Mouse (Mus musculus): ENCODE data around the gene Reg1. TPM values are rescaled to one million over a fixed set of nuclear protein-coding genes. Genes with fewer than 3 reads are reported as not detected.
"Not testable (repeated sequence)": the region's sequence is repeated elsewhere in the genome, so short reads cannot be mapped to it uniquely, and the experiment has no call there.

Reg1 gene
- not detected in 2 replicates for polyA plus RNA-seq (2016; fragmentation: Nextera tagmentation; extraction: Ambion mirVana)

DNA sequence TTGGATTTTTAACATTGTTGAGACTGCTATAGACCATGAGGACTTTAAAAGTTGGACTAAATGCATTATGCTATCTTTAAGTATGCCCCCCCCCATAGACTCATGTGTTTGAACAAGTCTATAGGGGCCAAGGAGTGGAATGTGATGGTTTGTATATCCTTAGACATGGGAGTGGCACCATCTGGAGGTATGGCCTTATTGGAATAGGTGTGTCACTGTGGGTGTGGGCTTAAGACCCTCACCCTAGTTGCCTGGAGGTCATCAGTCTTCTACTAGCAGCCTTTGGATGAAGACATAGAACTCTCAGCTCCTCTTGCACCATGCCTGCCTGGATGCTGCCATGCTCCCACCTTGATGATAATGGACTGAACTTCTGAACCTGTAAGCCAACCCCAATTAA, at the start of gene Reg1:
TSS of gene Reg1 (plus strand) at position 301 of the 400 bp plus-strand sequence.
- H3K4me3 ChIP-seq; H3K27me3 ChIP-seq (replicated peaks; ENCODE audit: low read depth, poor library complexity, severe bottlenecking); H3K36me3 ChIP-seq (replicated peaks); H3K9me3 ChIP-seq; H3K4me1 ChIP-seq; H3K27ac ChIP-seq (replicated peaks); DNase-seq (ENCODE audit: low spot score): not testable (repeated sequence)

DNA sequence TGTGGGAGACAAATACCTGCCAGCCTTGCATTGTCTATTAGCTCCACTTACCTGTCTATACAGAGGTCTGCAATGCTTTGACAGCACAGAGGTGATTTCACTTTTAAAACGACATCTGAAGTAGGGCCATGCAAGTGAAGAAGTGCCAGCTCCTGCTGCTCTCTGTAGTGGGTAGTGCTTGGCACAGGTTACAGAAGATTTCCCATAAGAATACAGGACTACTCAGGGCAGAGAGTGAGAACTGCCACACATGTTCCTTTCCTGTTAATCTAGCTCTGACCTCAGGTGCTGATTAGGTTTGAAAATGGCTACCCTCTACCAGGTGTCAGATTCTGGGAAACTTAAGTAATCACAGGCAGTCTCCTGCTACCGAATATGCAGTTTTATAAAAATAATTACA, 43.7 kb upstream of the Reg1 start, which contains the start of gene Reg3d:
TSS of gene Reg3d (minus strand) at position 101 of the 400 bp plus-strand sequence.
- Histone ChIP-seq H3K4me1 (no peaks in the 10 kb centered on the region), H3K36me3 (replicated peaks) (no peaks in the 10 kb centered on the region), H3K27me3 (replicated peaks; ENCODE audit: low read depth, poor library complexity, severe bottlenecking) (no peaks in the 10 kb centered on the region), H3K27ac (replicated peaks) (no peak within 1 kb of the TSS), H3K9me3 (no peaks in the 10 kb centered on the region), H3K4me3 (no peak within 1 kb of the TSS)
- 76% methylated on average over 2 of the region's 2 CpGs for WGBS
- no peak for DNase-seq (ENCODE audit: low spot score)

DNA sequence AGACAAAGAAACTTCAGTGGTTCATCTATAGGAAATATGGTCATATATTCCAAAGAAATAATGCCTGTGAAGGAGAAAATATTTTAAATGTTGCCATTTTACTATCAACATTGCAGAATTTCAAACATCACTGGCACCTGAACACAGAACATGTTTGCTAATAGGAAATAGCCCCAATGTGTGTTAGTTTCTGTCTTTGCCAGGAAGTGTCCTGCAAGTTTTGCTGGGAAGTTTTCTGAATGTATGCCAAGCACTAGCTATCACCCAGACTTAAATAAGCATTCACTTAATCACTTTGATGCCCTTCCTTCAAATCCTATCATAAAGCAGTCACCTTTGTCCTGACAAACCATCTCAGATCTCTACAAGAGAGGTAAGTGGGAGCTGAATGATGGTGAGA, 42.1 kb upstream of the Reg1 start, which contains the start of gene Reg3a:
TSS of gene Reg3a (plus strand) at position 301 of the 400 bp plus-strand sequence.
- no peaks in the 10 kb centered on the region for H3K27me3 ChIP-seq (replicated peaks; ENCODE audit: low read depth, poor library complexity, severe bottlenecking)
- no peak within 1 kb of the TSS for H3K4me3 ChIP-seq
- H3K27ac ChIP-seq (replicated peaks), result no peak within 1 kb of the TSS
- no peaks in the 10 kb centered on the region for H3K36me3 ChIP-seq (replicated peaks)
- H3K4me1 ChIP-seq, result no peaks in the 10 kb centered on the region
- H3K9me3 ChIP-seq, result no peaks in the 10 kb centered on the region
- no peak for DNase-seq (ENCODE audit: low spot score)

DNA sequence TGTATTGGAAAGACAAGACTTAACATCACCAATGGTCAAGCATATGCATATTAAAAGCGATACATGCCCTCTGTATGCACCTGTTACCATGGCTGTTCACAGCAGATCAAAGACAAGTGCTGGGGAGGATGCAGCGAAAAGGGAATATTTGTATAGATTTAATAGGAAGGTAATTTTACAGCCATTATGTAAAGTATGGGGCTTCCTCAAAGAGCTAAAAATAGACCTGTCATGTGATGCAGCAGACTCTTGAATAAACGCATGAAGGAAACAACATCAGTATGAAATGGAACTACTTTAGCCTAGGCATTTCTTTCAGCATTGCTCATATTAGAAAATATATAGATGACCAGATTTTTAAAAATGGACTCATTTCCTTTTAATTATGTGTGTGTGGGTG, 36.9 kb upstream of the Reg1 start:
- WGBS, result 89% methylated on average over 3 of the region's 3 CpGs
- no peaks in the 10 kb centered on the region for H3K36me3 ChIP-seq (replicated peaks)
- no peaks in the 10 kb centered on the region for H3K4me1 ChIP-seq
- H3K27me3 ChIP-seq (replicated peaks; ENCODE audit: low read depth, poor library complexity, severe bottlenecking), result no peaks in the 10 kb centered on the region
- H3K27ac ChIP-seq (replicated peaks), result no peak overlapping the region
- H3K9me3 ChIP-seq, result no peaks in the 10 kb centered on the region
- DNase-seq (ENCODE audit: low spot score), result no peak
- H3K4me3 ChIP-seq, result no peak overlapping the region

DNA sequence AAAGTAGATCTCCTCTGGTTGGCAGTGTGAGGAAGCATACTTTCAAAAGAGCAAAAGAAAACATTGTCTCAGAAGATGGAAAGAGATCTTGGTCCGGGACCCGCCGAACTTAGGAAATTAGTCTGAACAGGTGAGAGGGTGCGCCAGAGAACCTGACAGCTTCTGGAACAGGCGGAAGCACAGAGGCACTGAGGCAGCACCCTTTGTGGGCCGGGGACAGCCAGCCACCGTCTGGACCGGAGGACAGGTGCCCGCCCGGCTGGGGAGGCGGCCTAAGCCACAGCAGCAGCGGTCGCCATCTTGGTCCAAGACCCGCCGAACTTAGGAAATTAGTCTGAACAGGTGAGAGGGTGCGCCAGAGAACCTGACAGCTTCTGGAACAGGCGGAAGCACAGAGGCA, 27.2 kb upstream of the Reg1 start, which contains the start of gene Reg2:
TSS of gene Reg2 (plus strand) at position 301 of the 400 bp plus-strand sequence.
- H3K9me3 ChIP-seq; H3K4me1 ChIP-seq; DNase-seq (ENCODE audit: low spot score); H3K4me3 ChIP-seq; H3K36me3 ChIP-seq (replicated peaks); H3K27ac ChIP-seq (replicated peaks); H3K27me3 ChIP-seq (replicated peaks; ENCODE audit: low read depth, poor library complexity, severe bottlenecking): not testable (repeated sequence)
- over 99% methylated on average over 5 of the region's 17 CpGs for WGBS

DNA sequence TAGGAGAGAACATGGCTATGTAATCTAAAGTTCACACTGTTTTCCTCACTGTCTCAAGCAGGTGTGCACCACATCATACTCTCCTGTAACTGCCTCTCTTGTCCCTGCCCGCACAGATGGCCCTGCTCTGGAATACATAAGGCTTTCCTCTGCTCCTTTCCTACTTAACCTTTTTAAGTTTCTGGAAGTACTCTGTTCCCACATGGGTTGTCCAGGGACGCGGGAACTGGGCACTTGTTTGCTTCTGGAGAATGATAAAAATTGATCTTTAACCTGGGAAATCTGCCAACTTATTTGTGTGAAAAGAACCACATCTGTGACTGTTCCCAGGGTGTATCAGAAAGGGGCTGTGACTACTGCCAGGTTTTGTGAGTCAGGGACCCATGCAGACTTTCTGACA, 3.0 kb downstream of the Reg1 start:
- Histone ChIP-seq H3K4me3 (no peak overlapping the region), H3K4me1 (no peaks in the 10 kb centered on the region), H3K27ac (replicated peaks) (no peak overlapping the region), H3K27me3 (replicated peaks; ENCODE audit: low read depth, poor library complexity, severe bottlenecking) (no peaks in the 10 kb centered on the region), H3K9me3 (no peaks in the 10 kb centered on the region), H3K36me3 (replicated peaks) (no peaks in the 10 kb centered on the region)
- WGBS, result 85% methylated on average over 3 of the region's 3 CpGs
- DNase-seq (ENCODE audit: low spot score), result no peak

DNA sequence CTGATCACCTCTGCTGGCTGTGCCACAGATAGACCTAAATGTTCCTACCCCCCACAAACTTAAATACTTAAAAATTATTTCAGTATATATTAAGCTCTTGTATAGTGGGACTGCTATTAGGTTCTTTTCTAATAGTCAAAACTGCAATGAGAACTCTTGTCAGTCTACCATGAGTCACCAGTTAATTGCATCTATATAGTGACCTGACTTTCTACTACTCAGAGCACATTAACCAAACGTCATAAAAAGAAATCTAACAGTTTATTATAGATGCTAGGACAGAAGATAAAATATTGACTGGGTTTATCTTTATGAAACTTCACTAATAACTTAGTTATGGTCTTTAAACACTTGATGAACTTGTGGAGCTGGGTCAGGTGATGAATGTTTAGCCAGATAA, 24.7 kb downstream of the Reg1 start:
- H3K9me3 ChIP-seq, result no peaks in the 10 kb centered on the region
- DNase-seq (ENCODE audit: low spot score), result no peak
- no peak overlapping the region for H3K4me3 ChIP-seq
- WGBS, result 74% methylated on average over 1 of the region's 1 CpGs
- H3K36me3 ChIP-seq (replicated peaks), result no peaks in the 10 kb centered on the region
- H3K27ac ChIP-seq (replicated peaks), result no peak overlapping the region
- H3K4me1 ChIP-seq, result no peaks in the 10 kb centered on the region
- H3K27me3 ChIP-seq (replicated peaks; ENCODE audit: low read depth, poor library complexity, severe bottlenecking), result no peaks in the 10 kb centered on the region

DNA sequence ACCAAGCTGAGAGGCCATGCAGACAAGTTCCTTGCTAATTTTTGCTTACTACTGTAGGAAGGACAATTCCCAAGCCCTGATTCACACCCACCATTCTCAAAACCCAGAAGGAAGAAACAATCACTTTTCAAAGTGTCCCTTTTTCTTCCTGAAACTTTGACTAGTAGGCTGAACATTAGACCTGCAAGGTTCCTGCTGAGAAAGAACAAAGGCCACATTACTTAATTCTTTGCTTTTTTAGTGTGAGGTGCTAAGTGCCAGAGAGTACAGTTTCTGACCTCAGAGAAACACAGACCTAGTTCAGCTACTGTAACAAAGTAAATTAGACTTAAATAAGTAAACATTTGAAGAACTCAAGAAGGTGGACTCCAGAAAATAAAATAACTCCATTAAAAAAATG, 25.9 kb downstream of the Reg1 start:
- DNase-seq (ENCODE audit: low spot score), result no peak
- Histone ChIP-seq H3K4me1 (no peaks in the 10 kb centered on the region), H3K36me3 (replicated peaks) (no peaks in the 10 kb centered on the region), H3K27ac (replicated peaks) (no peak overlapping the region), H3K9me3 (no peaks in the 10 kb centered on the region), H3K4me3 (no peak overlapping the region), H3K27me3 (replicated peaks; ENCODE audit: low read depth, poor library complexity, severe bottlenecking) (no peaks in the 10 kb centered on the region)

DNA sequence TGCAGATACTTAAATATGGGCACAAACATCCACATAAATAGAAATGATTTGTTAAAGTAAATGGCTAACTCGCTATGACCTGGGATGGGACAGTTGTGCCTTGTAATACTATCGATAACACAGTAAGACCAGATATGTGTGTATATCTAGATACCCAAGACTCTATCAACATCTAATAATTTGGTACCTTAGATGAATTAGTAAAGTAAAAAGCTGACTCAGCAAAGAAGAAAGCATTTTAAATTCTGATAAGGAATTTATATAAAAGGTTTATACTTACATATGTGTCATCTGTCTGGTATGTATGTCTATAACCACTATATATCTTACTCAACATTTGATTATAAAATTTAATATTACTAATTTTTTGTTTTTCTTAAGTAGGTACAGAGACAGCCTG, 30.3 kb downstream of the Reg1 start:
- H3K27ac ChIP-seq (replicated peaks), result no peak overlapping the region
- no peaks in the 10 kb centered on the region for H3K27me3 ChIP-seq (replicated peaks; ENCODE audit: low read depth, poor library complexity, severe bottlenecking)
- no peaks in the 10 kb centered on the region for H3K36me3 ChIP-seq (replicated peaks)
- H3K9me3 ChIP-seq, result no peaks in the 10 kb centered on the region
- no peak for DNase-seq (ENCODE audit: low spot score)
- 88% methylated on average over 2 of the region's 2 CpGs for WGBS
- H3K4me1 ChIP-seq, result no peaks in the 10 kb centered on the region
- H3K4me3 ChIP-seq, result no peak overlapping the region

DNA sequence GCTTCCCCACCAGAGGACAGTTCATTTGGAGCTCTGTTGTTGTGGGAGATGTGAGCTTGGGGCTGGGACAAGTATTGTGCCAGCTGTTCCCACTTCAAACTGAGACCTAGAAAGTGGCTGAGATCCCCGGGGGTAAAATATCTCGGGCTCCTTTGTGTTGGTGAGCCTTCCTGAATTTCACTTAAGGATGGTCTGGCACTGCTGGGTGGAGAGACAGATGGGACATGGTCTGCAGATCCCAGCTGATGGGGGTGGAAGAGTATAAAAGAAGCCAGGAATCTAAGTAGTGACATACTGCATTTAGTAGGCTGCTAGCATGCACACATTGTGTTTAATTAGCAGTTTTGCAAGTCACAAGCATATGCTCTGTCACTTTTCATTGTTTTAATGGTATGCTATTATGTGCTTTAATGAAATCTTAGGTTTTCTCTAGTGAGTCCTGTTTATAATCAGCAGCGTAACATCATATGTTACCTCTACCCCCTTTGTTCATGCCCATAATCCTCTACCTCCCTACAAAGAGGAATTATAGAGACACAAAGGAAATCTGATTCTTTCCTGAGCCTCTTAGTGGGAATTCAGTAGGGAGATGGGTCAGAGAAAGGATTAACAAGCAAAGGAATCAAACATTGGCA, 37.8 kb downstream of the Reg1 start:
- H3K9me3 ChIP-seq, result no peaks in the 10 kb centered on the region
- H3K4me1 ChIP-seq, result 0 out of 2 replicates have a peak, but pooled peaks cover 4% of the 10 kb centered on the region
- DNase-seq (ENCODE audit: low spot score), result peak; percentile 9
- H3K27ac ChIP-seq (replicated peaks), result peak overlapping the region; percentile 35; the same call in 1 of the 2 replicates
- no peaks in the 10 kb centered on the region for H3K27me3 ChIP-seq (replicated peaks; ENCODE audit: low read depth, poor library complexity, severe bottlenecking)
- 51% methylated on average over 3 of the region's 3 CpGs for WGBS
- no peak overlapping the region for H3K4me3 ChIP-seq
- H3K36me3 ChIP-seq (replicated peaks), result no peaks in the 10 kb centered on the region

DNA sequence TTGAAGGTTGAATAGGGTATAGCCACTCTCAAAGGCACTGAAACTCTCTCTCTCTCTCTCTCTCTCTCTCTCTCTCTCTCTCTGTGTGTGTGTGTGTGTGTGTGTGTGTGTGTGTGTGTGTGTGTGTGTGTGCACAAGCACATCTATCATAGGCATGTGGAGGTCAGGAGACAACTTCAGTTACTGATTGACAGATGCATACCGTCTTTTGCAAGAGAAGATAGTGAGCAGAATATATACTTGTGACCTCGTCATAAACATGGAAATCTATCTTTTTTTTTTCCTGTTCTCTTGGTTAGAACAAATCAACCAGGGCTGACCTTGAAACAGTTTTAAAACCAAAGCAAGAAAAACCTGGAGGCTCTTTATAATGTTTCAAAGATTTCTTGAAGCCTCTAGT, 39.8 kb downstream of the Reg1 start:
- Histone ChIP-seq H3K27ac (replicated peaks) (no peak overlapping the region), H3K9me3 (no peaks in the 10 kb centered on the region), H3K36me3 (replicated peaks) (no peaks in the 10 kb centered on the region), H3K27me3 (replicated peaks; ENCODE audit: low read depth, poor library complexity, severe bottlenecking) (no peaks in the 10 kb centered on the region), H3K4me3 (no peak overlapping the region), H3K4me1 (0 out of 2 replicates have a peak, but pooled peaks cover 4% of the 10 kb centered on the region)
- 91% methylated on average over 2 of the region's 2 CpGs for WGBS
- DNase-seq (ENCODE audit: low spot score), result no peak

DNA sequence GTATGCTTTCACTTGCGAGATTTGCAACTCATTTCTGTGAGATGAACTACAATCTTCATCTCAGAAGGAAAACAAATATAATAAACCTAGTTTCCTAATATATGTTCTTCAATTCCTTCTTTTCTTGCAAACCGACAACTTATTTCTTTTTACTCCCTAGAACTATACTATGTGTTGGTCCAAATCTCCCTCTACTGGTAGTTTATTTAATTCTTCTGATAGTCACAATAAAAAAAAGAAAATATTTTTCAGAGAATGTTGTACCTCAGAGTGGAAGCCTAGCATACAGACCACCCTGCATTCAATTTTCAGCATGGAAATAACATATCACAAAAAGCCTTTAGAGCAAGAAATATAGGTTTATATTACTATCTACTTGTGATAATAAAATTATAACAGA, 40.8 kb downstream of the Reg1 start:
- H3K4me1 ChIP-seq, result 0 out of 2 replicates have a peak, but pooled peaks cover 4% of the 10 kb centered on the region

DNA sequence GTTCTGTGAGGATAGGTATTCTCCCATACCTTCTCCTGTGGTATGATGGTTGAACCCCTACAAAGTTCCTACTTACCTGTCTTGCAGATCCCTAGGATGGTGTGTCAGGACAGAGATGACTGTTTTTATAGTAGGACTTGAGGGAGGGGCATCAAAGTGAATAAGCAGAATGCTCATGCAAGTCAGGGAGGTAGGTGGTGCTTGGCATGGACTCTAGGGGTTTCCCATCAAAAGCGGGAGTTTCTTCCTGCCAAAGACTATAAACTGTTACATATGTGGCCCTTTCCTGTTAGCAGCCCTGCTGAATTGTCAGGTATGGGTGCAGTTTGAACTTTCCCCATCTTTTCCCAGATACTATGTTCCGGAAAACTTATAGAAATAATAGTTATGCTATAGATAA, 46.3 kb downstream of the Reg1 start, which contains the start of gene Reg3g:
TSS of gene Reg3g (minus strand) at position 101 of the 400 bp plus-strand sequence.
- WGBS, result 90% methylated on average over 2 of the region's 2 CpGs

More for the DNA sequence above, 40.8 kb downstream of the Reg1 start:
- H3K36me3 ChIP-seq (replicated peaks), result no peaks in the 10 kb centered on the region
- no peaks in the 10 kb centered on the region for H3K27me3 ChIP-seq (replicated peaks; ENCODE audit: low read depth, poor library complexity, severe bottlenecking)
- no peaks in the 10 kb centered on the region for H3K9me3 ChIP-seq
- no peak for DNase-seq (ENCODE audit: low spot score)
- no peak overlapping the region for H3K27ac ChIP-seq (replicated peaks)
- no peak overlapping the region for H3K4me3 ChIP-seq
- WGBS, result 85% methylated on average over 2 of the region's 2 CpGs

More for the DNA sequence above, 46.3 kb downstream of the Reg1 start, which contains the start of gene Reg3g:
- Histone ChIP-seq H3K9me3 (no peaks in the 10 kb centered on the region), H3K27ac (replicated peaks) (no peak within 1 kb of the TSS), H3K4me1 (no peaks in the 10 kb centered on the region), H3K4me3 (no peak within 1 kb of the TSS), H3K27me3 (replicated peaks; ENCODE audit: low read depth, poor library complexity, severe bottlenecking) (no peaks in the 10 kb centered on the region), H3K36me3 (replicated peaks) (no peaks in the 10 kb centered on the region)
- no peak for DNase-seq (ENCODE audit: low spot score)
